Mouse (Mus musculus): Measurements from ENCODE around the gene Gm10337. TPM values are rescaled to one million over a fixed set of nuclear protein-coding genes. Genes with fewer than 3 reads are reported as not detected.

The Gm10337 gene
- polyA plus RNA-seq, 1 experiment from 2014 or later = 6.4 TPM

GRCm38 (mm10) chr15:102470183-102470604, 33.3 kb upstream of the Gm10337 start, which contains the start of gene Pcbp2:
TSS of gene Pcbp2 (plus strand) at chr15:102470539.
- Histone ChIP-seq H3K27me3 (replicated peaks) (no peaks in the 10 kb centered on the region), H3K4me3 (replicated peaks) (peak within 1 kb of the TSS; percentile 79), H3K9ac (replicated peaks) (peak within 1 kb of the TSS; percentile 86), H3K4me2 (peak within 1 kb of the TSS; percentile 59), H3K4me1 (peaks cover 17% of the 10 kb centered on the region), H3K36me3 (peaks cover 16% of the 10 kb centered on the region), H3K27ac (replicated peaks) (peak within 1 kb of the TSS; percentile 95), H3K9me3 (replicated peaks) (no peaks in the 10 kb centered on the region)
- ATAC-seq (ENCODE audit: low FRiP score) = peak; percentile 99
- under 1% methylated on average over 30 of the region's 40 CpGs for whole genome bisulfite sequencing

- Histone ChIP-seq H3K27me3 (replicated peaks) (no peaks in the 10 kb centered on the region), H3K9me3 (replicated peaks) (no peaks in the 10 kb centered on the region)
- WGBS = 1% methylated on average over 41 of the region's 67 CpGs
Observed at GRCm38 (mm10) chr15:102470605-102471294, 32.8 kb upstream of the Gm10337 start.

GRCm38 (mm10) chr15:102471295-102471645, 32.3 kb upstream of the Gm10337 start:
- peak overlapping the region; percentile 86 for H3K9ac ChIP-seq (replicated peaks)
- H3K36me3 ChIP-seq = peaks cover 26% of the 10 kb centered on the region
- H3K4me1 ChIP-seq = peaks cover 17% of the 10 kb centered on the region
- H3K27me3 ChIP-seq (replicated peaks) = no peaks in the 10 kb centered on the region
- ATAC-seq (ENCODE audit: low FRiP score) = no peak
- H3K4me2 ChIP-seq = peak overlapping the region; percentile 59
- WGBS = 3% methylated on average over 10 of the region's 10 CpGs
- H3K27ac ChIP-seq (replicated peaks) = peak overlapping the region; percentile 95
- peak overlapping the region; percentile 79 for H3K4me3 ChIP-seq (replicated peaks)
- no peaks in the 10 kb centered on the region for H3K9me3 ChIP-seq (replicated peaks)

More at GRCm38 (mm10) chr15:102470605-102471294, 32.8 kb upstream of the Gm10337 start:
- Histone ChIP-seq H3K36me3 (peaks cover 21% of the 10 kb centered on the region), H3K27ac (replicated peaks) (peak overlapping the region; percentile 95), H3K9ac (replicated peaks) (peak overlapping the region; percentile 86), H3K4me3 (replicated peaks) (peak overlapping the region; percentile 79), H3K4me1 (peaks cover 17% of the 10 kb centered on the region), H3K4me2 (peak overlapping the region; percentile 59)
- ATAC-seq (ENCODE audit: low FRiP score) = peak; percentile 77

- H3K9ac ChIP-seq (replicated peaks) = peak overlapping the region; percentile 86
- no peaks in the 10 kb centered on the region for H3K9me3 ChIP-seq (replicated peaks)
- no peak overlapping the region for H3K27ac ChIP-seq (replicated peaks)
- H3K4me2 ChIP-seq = peak overlapping the region; percentile 59
- H3K27me3 ChIP-seq (replicated peaks) = no peaks in the 10 kb centered on the region
- ATAC-seq (ENCODE audit: low FRiP score) = no peak
- peaks cover 17% of the 10 kb centered on the region for H3K4me1 ChIP-seq
- H3K4me3 ChIP-seq (replicated peaks) = peak overlapping the region; percentile 79
- H3K36me3 ChIP-seq = peaks cover 30% of the 10 kb centered on the region
Observed at GRCm38 (mm10) chr15:102471727-102472126, 31.8 kb upstream of the Gm10337 start.

- H3K4me3 ChIP-seq (replicated peaks) = no peak overlapping the region
- H3K36me3 ChIP-seq = peaks cover 39% of the 10 kb centered on the region
- H3K9ac ChIP-seq (replicated peaks) = no peak overlapping the region
- no peak overlapping the region for H3K4me2 ChIP-seq
- H3K27ac ChIP-seq (replicated peaks) = no peak overlapping the region
- peaks cover 17% of the 10 kb centered on the region for H3K4me1 ChIP-seq
- no peaks in the 10 kb centered on the region for H3K27me3 ChIP-seq (replicated peaks)
- no peak for ATAC-seq (ENCODE audit: low FRiP score)
- 81% methylated on average over 2 of the region's 2 CpGs for WGBS
- H3K9me3 ChIP-seq (replicated peaks) = no peaks in the 10 kb centered on the region
Observed at GRCm38 (mm10) chr15:102473246-102473645, 30.3 kb upstream of the Gm10337 start.

GRCm38 (mm10) chr15:102474520-102474919, 29.0 kb upstream of the Gm10337 start:
- Histone ChIP-seq H3K27me3 (replicated peaks) (no peaks in the 10 kb centered on the region), H3K36me3 (peaks cover 50% of the 10 kb centered on the region), H3K9me3 (replicated peaks) (no peaks in the 10 kb centered on the region), H3K4me2 (no peak overlapping the region), H3K4me1 (peaks cover 17% of the 10 kb centered on the region), H3K4me3 (replicated peaks) (no peak overlapping the region), H3K27ac (replicated peaks) (no peak overlapping the region), H3K9ac (replicated peaks) (no peak overlapping the region)
- no peak for ATAC-seq (ENCODE audit: low FRiP score)
- WGBS = 89% methylated on average over 2 of the region's 2 CpGs

GRCm38 (mm10) chr15:102483136-102483535, 20.4 kb upstream of the Gm10337 start:
- no peak overlapping the region for H3K4me2 ChIP-seq
- peaks cover 77% of the 10 kb centered on the region for H3K36me3 ChIP-seq
- no peak overlapping the region for H3K27ac ChIP-seq (replicated peaks)
- no peak overlapping the region for H3K4me3 ChIP-seq (replicated peaks)
- 91% methylated on average over 3 of the region's 3 CpGs for WGBS
- no peaks in the 10 kb centered on the region for H3K4me1 ChIP-seq
- no peak overlapping the region for H3K9ac ChIP-seq (replicated peaks)
- no peaks in the 10 kb centered on the region for H3K27me3 ChIP-seq (replicated peaks)
- no peaks in the 10 kb centered on the region for H3K9me3 ChIP-seq (replicated peaks)
- ATAC-seq (ENCODE audit: low FRiP score) = no peak

GRCm38 (mm10) chr15:102485853-102486252, 17.7 kb upstream of the Gm10337 start:
- no peaks in the 10 kb centered on the region for H3K9me3 ChIP-seq (replicated peaks)
- H3K9ac ChIP-seq (replicated peaks) = no peak overlapping the region
- no peaks in the 10 kb centered on the region for H3K4me1 ChIP-seq
- H3K4me2 ChIP-seq = no peak overlapping the region
- H3K27ac ChIP-seq (replicated peaks) = no peak overlapping the region
- H3K4me3 ChIP-seq (replicated peaks) = no peak overlapping the region
- no peak for ATAC-seq (ENCODE audit: low FRiP score)
- H3K36me3 ChIP-seq = peaks cover 83% of the 10 kb centered on the region
- no peaks in the 10 kb centered on the region for H3K27me3 ChIP-seq (replicated peaks)
- 91% methylated on average over 12 of the region's 12 CpGs for WGBS

- 65% methylated on average over 1 of the region's 1 CpGs for WGBS
- no peak overlapping the region for H3K4me2 ChIP-seq
- H3K4me3 ChIP-seq (replicated peaks) = no peak overlapping the region
- H3K27me3 ChIP-seq (replicated peaks) = no peaks in the 10 kb centered on the region
- H3K9me3 ChIP-seq (replicated peaks) = no peaks in the 10 kb centered on the region
- H3K4me1 ChIP-seq = no peaks in the 10 kb centered on the region
- no peak overlapping the region for H3K27ac ChIP-seq (replicated peaks)
- no peak for ATAC-seq (ENCODE audit: low FRiP score)
- H3K36me3 ChIP-seq = peaks cover 78% of the 10 kb centered on the region
- no peak overlapping the region for H3K9ac ChIP-seq (replicated peaks)
Observed at GRCm38 (mm10) chr15:102487664-102488063, 15.9 kb upstream of the Gm10337 start.

GRCm38 (mm10) chr15:102498322-102498721, 5.2 kb upstream of the Gm10337 start:
- no peaks in the 10 kb centered on the region for H3K4me1 ChIP-seq
- no peaks in the 10 kb centered on the region for H3K9me3 ChIP-seq (replicated peaks)
- no peak overlapping the region for H3K9ac ChIP-seq (replicated peaks)
- no peak overlapping the region for H3K4me2 ChIP-seq
- no peaks in the 10 kb centered on the region for H3K27me3 ChIP-seq (replicated peaks)
- H3K4me3 ChIP-seq (replicated peaks) = no peak overlapping the region
- ATAC-seq (ENCODE audit: low FRiP score) = no peak
- H3K36me3 ChIP-seq = peaks cover 69% of the 10 kb centered on the region
- H3K27ac ChIP-seq (replicated peaks) = no peak overlapping the region
- WGBS = 85% methylated on average over 3 of the region's 3 CpGs

GRCm38 (mm10) chr15:102499370-102499769, 4.2 kb upstream of the Gm10337 start:
- Histone ChIP-seq H3K27me3 (replicated peaks) (no peaks in the 10 kb centered on the region), H3K4me1 (no peaks in the 10 kb centered on the region), H3K4me2 (no peak overlapping the region), H3K27ac (replicated peaks) (no peak overlapping the region), H3K4me3 (replicated peaks) (no peak overlapping the region), H3K36me3 (peaks cover 71% of the 10 kb centered on the region), H3K9ac (replicated peaks) (no peak overlapping the region), H3K9me3 (replicated peaks) (no peaks in the 10 kb centered on the region)
- ATAC-seq (ENCODE audit: low FRiP score) = no peak
- 80% methylated on average over 3 of the region's 3 CpGs for WGBS

GRCm38 (mm10) chr15:102499851-102500250, 3.7 kb upstream of the Gm10337 start:
- Histone ChIP-seq H3K4me1 (no peaks in the 10 kb centered on the region), H3K9me3 (replicated peaks) (no peaks in the 10 kb centered on the region), H3K4me3 (replicated peaks) (no peak overlapping the region), H3K4me2 (no peak overlapping the region), H3K9ac (replicated peaks) (no peak overlapping the region), H3K27ac (replicated peaks) (no peak overlapping the region), H3K36me3 (peaks cover 73% of the 10 kb centered on the region), H3K27me3 (replicated peaks) (no peaks in the 10 kb centered on the region)
- ATAC-seq (ENCODE audit: low FRiP score) = no peak
- 88% methylated on average over 6 of the region's 6 CpGs for WGBS
